Mouse (Mus musculus): ENCODE results near the gene Scgb2b11. TPM values are rescaled to one million over a fixed set of nuclear protein-coding genes. Genes with fewer than 3 reads are reported as not detected.
"Not testable (repeated sequence)": the region's sequence is repeated elsewhere in the genome, so short reads cannot be mapped to it uniquely, and the experiment has no call there.

The Scgb2b11 gene
- not detected in 2 replicates for polyA plus RNA-seq (2014; fragmentation: Nextera tagmentation; extraction: Ambion mirVana)

DNA sequence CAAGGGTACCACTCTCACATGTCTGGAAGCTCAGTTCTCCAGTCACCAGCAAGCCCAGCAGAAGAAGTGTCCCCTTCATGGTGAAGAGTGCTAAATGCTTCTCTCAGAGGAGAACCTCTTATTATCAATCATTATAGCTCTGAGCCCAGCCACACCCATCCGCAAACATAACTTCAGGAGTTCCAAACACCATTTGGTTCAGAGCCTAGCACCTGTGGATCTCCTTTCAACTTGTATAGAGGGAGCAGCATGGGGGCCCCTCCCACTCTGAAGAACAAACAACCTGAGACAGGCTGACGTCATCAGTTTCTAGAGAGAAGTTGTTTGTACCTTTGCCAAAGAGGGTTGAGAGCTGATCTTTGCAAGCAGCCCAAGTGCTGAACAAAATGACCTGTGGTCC is at the start of gene Scgb2b11:
Gene Scgb2b11 (minus strand): TSS at position 101 of the 400 bp plus-strand sequence.
- WGBS: 82% methylated on average over 2 of the region's 2 CpGs
- not testable (repeated sequence) for H3K27ac ChIP-seq (replicated peaks; ENCODE audit: low read depth, low read length); H3K4me1 ChIP-seq (ENCODE audit: control insufficient read depth, insufficient read depth, low read length); H3K9me3 ChIP-seq (ENCODE audit: control insufficient read depth, low read length); ATAC-seq (ENCODE audit: low FRiP score, low TSS enrichment); DNase-seq; H3K36me3 ChIP-seq (ENCODE audit: control insufficient read depth, insufficient read depth, low read length); H3K9ac ChIP-seq (replicated peaks; ENCODE audit: low read length); H3K27me3 ChIP-seq (ENCODE audit: control insufficient read depth, insufficient read depth, low read length); H3K4me3 ChIP-seq (replicated peaks; ENCODE audit: low read depth, low read length); H3K4me2 ChIP-seq (ENCODE audit: low read length)

DNA sequence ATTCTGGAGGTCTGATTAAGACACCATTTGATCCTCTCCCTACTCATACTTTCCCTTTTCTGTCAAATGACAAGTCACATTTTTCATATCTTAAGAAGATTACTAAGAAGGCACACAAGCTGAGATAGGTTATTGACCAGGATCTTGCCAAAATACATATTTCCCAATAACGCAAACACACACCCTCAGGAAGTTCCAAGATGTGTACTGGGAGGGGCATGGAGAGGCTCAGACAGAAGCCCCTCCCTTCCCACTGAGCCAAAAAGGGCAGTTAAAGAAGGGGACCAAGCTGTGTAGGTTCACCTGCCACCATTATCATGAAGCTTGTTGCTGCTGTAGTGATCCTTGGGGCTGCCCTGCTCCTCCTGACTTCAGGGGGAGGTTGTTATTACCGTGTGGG is 11.6 kb upstream of the Scgb2b11 start, which contains the start of gene Scgb1b11:
Gene Scgb1b11 (plus strand): TSS at position 301 of the 400 bp plus-strand sequence.
- not testable (repeated sequence) for H3K9ac ChIP-seq (replicated peaks; ENCODE audit: low read length); H3K36me3 ChIP-seq (ENCODE audit: control insufficient read depth, insufficient read depth, low read length); H3K9me3 ChIP-seq (ENCODE audit: control insufficient read depth, low read length); H3K4me3 ChIP-seq (replicated peaks; ENCODE audit: low read depth, low read length); DNase-seq; H3K4me2 ChIP-seq (ENCODE audit: low read length); H3K27me3 ChIP-seq (ENCODE audit: control insufficient read depth, insufficient read depth, low read length); ATAC-seq (ENCODE audit: low FRiP score, low TSS enrichment); H3K4me1 ChIP-seq (ENCODE audit: control insufficient read depth, insufficient read depth, low read length); H3K27ac ChIP-seq (replicated peaks; ENCODE audit: low read depth, low read length)
- no CpG with 5 or more reads among the region's 2 CpGs for WGBS

Other genes with a start within 250 kb of the Scgb2b11 start
- gene Scgb1b10, start 110.3 kb downstream of the Scgb2b11 start, polyA plus RNA-seq (2014; fragmentation: Nextera tagmentation; extraction: Ambion mirVana): not detected in 2 replicates
- not detected in 2 replicates for gene Scgb1b11, start 11.7 kb upstream of the Scgb2b11 start, polyA plus RNA-seq (2014; fragmentation: Nextera tagmentation; extraction: Ambion mirVana)
- gene Scgb2b12, start 116.1 kb upstream of the Scgb2b11 start, polyA plus RNA-seq (2014; fragmentation: Nextera tagmentation; extraction: Ambion mirVana): not detected in 2 replicates
- not detected in 2 replicates for gene Scgb1b12, start 123.0 kb upstream of the Scgb2b11 start, polyA plus RNA-seq (2014; fragmentation: Nextera tagmentation; extraction: Ambion mirVana)
- gene Scgb1b29, start 230.4 kb upstream of the Scgb2b11 start, polyA plus RNA-seq (2014; fragmentation: Nextera tagmentation; extraction: Ambion mirVana): not detected in 2 replicates